Mouse (Mus musculus): ENCODE results near the gene Ssbp4. TPM values are rescaled to one million over a fixed set of nuclear protein-coding genes. Genes with fewer than 3 reads are reported as not detected.

Gene Ssbp4
- polyA plus RNA-seq, 1 experiment from 2014 or later, result 113 TPM

GRCm38 (mm10) chr8:70629574-70630531 is 21.2 kb upstream of the Ssbp4 start:
- DNase-seq (ENCODE audit: low spot score) (peak; percentile 97), ATAC-seq (replicated peaks; ENCODE audit: low FRiP score) (peak; percentile 95)
- 2% methylated on average over 59 of the region's 60 CpGs for WGBS
- Histone ChIP-seq H3K9ac (ENCODE audit: low read length) (peak overlapping the region; percentile 51), H3K4me1 (replicated peaks; ENCODE audit: control insufficient read depth, insufficient read depth, low read length) (peaks cover 10% of the 10 kb centered on the region), H3K36me3 (ENCODE audit: control insufficient read depth, insufficient read depth, low read length) (no peaks in the 10 kb centered on the region), H3K9me3 (ENCODE audit: control insufficient read depth, low read length) (no peaks in the 10 kb centered on the region), H3K27ac (ENCODE audit: low read depth, low read length) (no peak overlapping the region), H3K4me2 (ENCODE audit: low read depth, low read length, severe bottlenecking) (peak overlapping the region; percentile 58), H3K27me3 (ENCODE audit: control insufficient read depth, insufficient read depth, low read length) (peaks cover 12% of the 10 kb centered on the region), H3K4me3 (ENCODE audit: low read depth, low read length) (peak overlapping the region; percentile 36)

GRCm38 (mm10) chr8:70628986-70629490 is 20.4 kb upstream of the Ssbp4 start:
- no peak overlapping the region for H3K27ac ChIP-seq (ENCODE audit: low read depth, low read length)
- H3K4me2 ChIP-seq (ENCODE audit: low read depth, low read length, severe bottlenecking), result peak overlapping the region; percentile 58
- 60% methylated on average over 7 of the region's 7 CpGs for whole genome bisulfite sequencing

GRCm38 (mm10) chr8:70627041-70627440 is 18.4 kb upstream of the Ssbp4 start:
- ATAC-seq (replicated peaks; ENCODE audit: low FRiP score) (no peak), DNase-seq (ENCODE audit: low spot score) (no peak)
- no peaks in the 10 kb centered on the region for H3K36me3 ChIP-seq (ENCODE audit: control insufficient read depth, insufficient read depth, low read length)
- H3K9ac ChIP-seq (ENCODE audit: low read length), result no peak overlapping the region
- no peak overlapping the region for H3K4me2 ChIP-seq (ENCODE audit: low read depth, low read length, severe bottlenecking)
- H3K9me3 ChIP-seq (ENCODE audit: control insufficient read depth, low read length), result no peaks in the 10 kb centered on the region
- peaks cover 10% of the 10 kb centered on the region for H3K4me1 ChIP-seq (replicated peaks; ENCODE audit: control insufficient read depth, insufficient read depth, low read length)
- no peak overlapping the region for H3K27ac ChIP-seq (ENCODE audit: low read depth, low read length)
- no peak overlapping the region for H3K4me3 ChIP-seq (ENCODE audit: low read depth, low read length)
- H3K27me3 ChIP-seq (ENCODE audit: control insufficient read depth, insufficient read depth, low read length), result peaks cover 12% of the 10 kb centered on the region
- 92% methylated on average over 5 of the region's 5 CpGs for WGBS

More at GRCm38 (mm10) chr8:70628986-70629490, 20.4 kb upstream of the Ssbp4 start:
- Histone ChIP-seq H3K4me1 (replicated peaks; ENCODE audit: control insufficient read depth, insufficient read depth, low read length) (peaks cover 10% of the 10 kb centered on the region), H3K9ac (ENCODE audit: low read length) (peak overlapping the region; percentile 51; the same call in 1 of the 2 replicates), H3K27me3 (ENCODE audit: control insufficient read depth, insufficient read depth, low read length) (peaks cover 12% of the 10 kb centered on the region), H3K36me3 (ENCODE audit: control insufficient read depth, insufficient read depth, low read length) (no peaks in the 10 kb centered on the region), H3K9me3 (ENCODE audit: control insufficient read depth, low read length) (no peaks in the 10 kb centered on the region), H3K4me3 (ENCODE audit: low read depth, low read length) (peak overlapping the region; percentile 36; the same call in 1 of the 2 replicates)
- ATAC-seq (replicated peaks; ENCODE audit: low FRiP score), result no peak
- DNase-seq (ENCODE audit: low spot score), result no peak

GRCm38 (mm10) chr8:70625104-70625503 is 16.4 kb upstream of the Ssbp4 start:
- 25% methylated on average over 5 of the region's 5 CpGs for WGBS
- H3K4me1 ChIP-seq (replicated peaks; ENCODE audit: control insufficient read depth, insufficient read depth, low read length), result 0 out of 2 replicates have a peak, but pooled peaks cover 2% of the 10 kb centered on the region
- H3K4me2 ChIP-seq (ENCODE audit: low read depth, low read length, severe bottlenecking), result no peak overlapping the region
- H3K27ac ChIP-seq (ENCODE audit: low read depth, low read length), result no peak overlapping the region
- no peaks in the 10 kb centered on the region for H3K36me3 ChIP-seq (ENCODE audit: control insufficient read depth, insufficient read depth, low read length)
- no peak overlapping the region for H3K4me3 ChIP-seq (ENCODE audit: low read depth, low read length)
- DNase-seq (ENCODE audit: low spot score) (peak; percentile 79), ATAC-seq (replicated peaks; ENCODE audit: low FRiP score) (no peak)
- no peaks in the 10 kb centered on the region for H3K27me3 ChIP-seq (ENCODE audit: control insufficient read depth, insufficient read depth, low read length)
- H3K9ac ChIP-seq (ENCODE audit: low read length), result no peak overlapping the region
- H3K9me3 ChIP-seq (ENCODE audit: control insufficient read depth, low read length), result no peaks in the 10 kb centered on the region

- Histone ChIP-seq H3K27ac (ENCODE audit: low read depth, low read length) (no peak overlapping the region), H3K4me1 (replicated peaks; ENCODE audit: control insufficient read depth, insufficient read depth, low read length) (0 out of 2 replicates have a peak, but pooled peaks cover 2% of the 10 kb centered on the region), H3K27me3 (ENCODE audit: control insufficient read depth, insufficient read depth, low read length) (no peaks in the 10 kb centered on the region), H3K9ac (ENCODE audit: low read length) (no peak overlapping the region), H3K4me3 (ENCODE audit: low read depth, low read length) (no peak overlapping the region), H3K9me3 (ENCODE audit: control insufficient read depth, low read length) (no peaks in the 10 kb centered on the region), H3K4me2 (ENCODE audit: low read depth, low read length, severe bottlenecking) (no peak overlapping the region), H3K36me3 (ENCODE audit: control insufficient read depth, insufficient read depth, low read length) (no peaks in the 10 kb centered on the region)
- no peak for DNase-seq (ENCODE audit: low spot score)
- 72% methylated on average over 3 of the region's 3 CpGs for WGBS
- ATAC-seq (replicated peaks; ENCODE audit: low FRiP score), result no peak
Observed at GRCm38 (mm10) chr8:70622220-70622619, 13.5 kb upstream of the Ssbp4 start.

GRCm38 (mm10) chr8:70618888-70619334 is 10.2 kb upstream of the Ssbp4 start:
- ATAC-seq (replicated peaks; ENCODE audit: low FRiP score), result peak; percentile 70; the same call in 1 of the 2 replicates
- Histone ChIP-seq H3K9me3 (ENCODE audit: control insufficient read depth, low read length) (no peaks in the 10 kb centered on the region), H3K27me3 (ENCODE audit: control insufficient read depth, insufficient read depth, low read length) (no peaks in the 10 kb centered on the region), H3K4me1 (replicated peaks; ENCODE audit: control insufficient read depth, insufficient read depth, low read length) (0 out of 2 replicates have a peak, but pooled peaks cover 2% of the 10 kb centered on the region), H3K4me2 (ENCODE audit: low read depth, low read length, severe bottlenecking) (no peak overlapping the region), H3K9ac (ENCODE audit: low read length) (no peak overlapping the region), H3K4me3 (ENCODE audit: low read depth, low read length) (no peak overlapping the region), H3K27ac (ENCODE audit: low read depth, low read length) (no peak overlapping the region), H3K36me3 (ENCODE audit: control insufficient read depth, insufficient read depth, low read length) (no peaks in the 10 kb centered on the region)
- WGBS, result 32% methylated on average over 9 of the region's 9 CpGs
- DNase-seq (ENCODE audit: low spot score), result peak; percentile 72

GRCm38 (mm10) chr8:70617985-70618384 is 9.3 kb upstream of the Ssbp4 start:
- Histone ChIP-seq H3K27ac (ENCODE audit: low read depth, low read length) (no peak overlapping the region), H3K9me3 (ENCODE audit: control insufficient read depth, low read length) (no peaks in the 10 kb centered on the region), H3K27me3 (ENCODE audit: control insufficient read depth, insufficient read depth, low read length) (no peaks in the 10 kb centered on the region), H3K4me2 (ENCODE audit: low read depth, low read length, severe bottlenecking) (no peak overlapping the region), H3K36me3 (ENCODE audit: control insufficient read depth, insufficient read depth, low read length) (no peaks in the 10 kb centered on the region), H3K4me1 (replicated peaks; ENCODE audit: control insufficient read depth, insufficient read depth, low read length) (0 out of 2 replicates have a peak, but pooled peaks cover 2% of the 10 kb centered on the region), H3K9ac (ENCODE audit: low read length) (no peak overlapping the region), H3K4me3 (ENCODE audit: low read depth, low read length) (no peak overlapping the region)
- no peak for ATAC-seq (replicated peaks; ENCODE audit: low FRiP score)
- 84% methylated on average over 11 of the region's 11 CpGs for WGBS
- no peak for DNase-seq (ENCODE audit: low spot score)

- no peak overlapping the region for H3K27ac ChIP-seq (ENCODE audit: low read depth, low read length)
- no peaks in the 10 kb centered on the region for H3K27me3 ChIP-seq (ENCODE audit: control insufficient read depth, insufficient read depth, low read length)
- DNase-seq (ENCODE audit: low spot score), result no peak
- H3K4me2 ChIP-seq (ENCODE audit: low read depth, low read length, severe bottlenecking), result no peak overlapping the region
- no peaks in the 10 kb centered on the region for H3K9me3 ChIP-seq (ENCODE audit: control insufficient read depth, low read length)
- ATAC-seq (replicated peaks; ENCODE audit: low FRiP score), result no peak
- 62% methylated on average over 11 of the region's 11 CpGs for WGBS
- H3K4me3 ChIP-seq (ENCODE audit: low read depth, low read length), result no peak overlapping the region
- H3K9ac ChIP-seq (ENCODE audit: low read length), result no peak overlapping the region
- no peaks in the 10 kb centered on the region for H3K36me3 ChIP-seq (ENCODE audit: control insufficient read depth, insufficient read depth, low read length)
- 0 out of 2 replicates have a peak, but pooled peaks cover 2% of the 10 kb centered on the region for H3K4me1 ChIP-seq (replicated peaks; ENCODE audit: control insufficient read depth, insufficient read depth, low read length)
Observed at GRCm38 (mm10) chr8:70616645-70617044, 8.0 kb upstream of the Ssbp4 start.

All from forebrain, embryonic 11.5 days (tissue).